Mouse (Mus musculus) hindbrain, embryonic 11.5 days (tissue): Measurements from ENCODE around the gene Fev. TPM values are rescaled to one million over a fixed set of nuclear protein-coding genes. Genes with fewer than 3 reads are reported as not detected.

ENCODE experiments used
- ATAC-seq: fragments of 200-750 bp; cut with Nextera tagmentation; 2 replicates; pipeline ENCODE4 v1.8.0; 2017; ENCODE audit warnings: mild to moderate bottlenecking, moderate TSS enrichment, moderate library complexity; ENCODE audit not compliant: low FRiP score
- DNase-seq: peaks from one replicate; pipeline ENCODE4 v3.0.0-alpha.2; 2015; ENCODE audit warnings: low spot score
- H3K27ac ChIP-seq: fragments of 300-500 bp; sonication (generic); 2 replicates; pipeline ENCODE4 v1.5.1; 2014; ENCODE audit warnings: mild to moderate bottlenecking, low read depth, low read length
- H3K27me3 ChIP-seq: fragments of 300-500 bp; sonication (generic); 2 replicates; pipeline ENCODE4 v1.6.1; 2014; ENCODE audit warnings: mild to moderate bottlenecking, low read length, moderate library complexity, mixed read lengths; ENCODE audit not compliant: control insufficient read depth, insufficient read depth
- H3K36me3 ChIP-seq: fragments of 300-500 bp; sonication (generic); 2 replicates; pipeline ENCODE4 v1.6.1; 2014; ENCODE audit warnings: mild to moderate bottlenecking, low read length, moderate library complexity, mixed read lengths; ENCODE audit not compliant: control insufficient read depth, insufficient read depth
- H3K4me1 ChIP-seq: fragments of 300-500 bp; sonication (generic); replicated peaks from 2 replicates; pipeline ENCODE4 v1.6.1; 2014; ENCODE audit warnings: low read length, mixed read lengths; ENCODE audit not compliant: control insufficient read depth, insufficient read depth
- H3K4me2 ChIP-seq: fragments of 300-500 bp; sonication (generic); replicated peaks from 2 replicates; pipeline ENCODE4 v1.6.1; 2014; ENCODE audit warnings: mild to moderate bottlenecking, low read depth, low read length
- H3K4me3 ChIP-seq: fragments of 300-500 bp; sonication (generic); 2 replicates; pipeline ENCODE4 v1.5.1; 2014; ENCODE audit warnings: low read depth, low read length
- H3K9ac ChIP-seq: fragments of 300-500 bp; sonication (generic); 2 replicates; pipeline ENCODE4 v1.6.1; 2014; ENCODE audit warnings: low read depth, low read length
- H3K9me3 ChIP-seq: fragments of 300-500 bp; sonication (generic); 2 replicates; pipeline ENCODE4 v1.6.1; 2016; ENCODE audit warnings: low read length; ENCODE audit not compliant: control insufficient read depth
- WGBS: fragments of 180-500 bp; shearing (Covaris S2); extraction: QIAGEN DNeasy Blood & Tissue Kit; methylation state at CpG from one replicate; pipeline ENCODE4 v1.1.7; 2014; 5-methylcytosine and 5-hydroxymethylcytosine counted together
- polyA plus RNA-seq: library from polyadenylated mRNA; unstranded; fragments of >200 nt; fragmentation: Nextera tagmentation; extraction: Ambion mirVana; gene quantifications from 2 replicates; pipeline ENCODE4 v1.2.1, GENCODE M21; 2014

The Fev gene
- polyA plus RNA-seq, 1 experiment from 2014 or later, result 3.0 TPM

DNA sequence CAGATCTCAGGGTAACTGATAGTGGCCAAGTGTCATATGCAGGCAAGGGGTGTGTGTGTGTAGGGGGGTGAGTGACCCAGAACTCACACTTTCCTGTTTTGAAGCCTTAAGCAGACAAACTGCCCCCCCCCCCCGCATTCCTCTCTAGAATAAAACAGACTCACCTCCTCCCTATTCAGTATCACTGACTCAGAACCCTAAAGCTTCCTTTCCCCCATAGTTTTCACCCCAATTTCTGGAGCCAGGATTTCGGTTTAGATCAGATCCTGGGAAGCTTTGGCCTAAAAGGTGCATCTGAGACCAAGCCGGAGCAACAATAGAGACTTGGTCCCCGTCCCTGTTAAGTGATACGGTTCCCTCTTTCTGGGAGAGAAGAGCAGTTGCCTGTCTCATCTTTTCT is 1.8 kb downstream of the Fev start:
- Histone ChIP-seq H3K4me1 (peaks cover 12% of the 10 kb centered on the region; the same call in 1 of the 2 replicates), H3K9ac (no peak overlapping the region), H3K27me3 (peaks cover 80% of the 10 kb centered on the region), H3K9me3 (no peaks in the 10 kb centered on the region), H3K4me2 (no peak overlapping the region), H3K27ac (no peak overlapping the region), H3K36me3 (no peaks in the 10 kb centered on the region), H3K4me3 (no peak overlapping the region)
- 7% methylated on average over 5 of the region's 5 CpGs for WGBS
- DNase-seq (peak; percentile 47), ATAC-seq (no peak)

GRCm38 (mm10) chr1:74882828-74883227 is 2.4 kb downstream of the Fev start:
- peaks cover 78% of the 10 kb centered on the region for H3K27me3 ChIP-seq
- DNase-seq (peak; percentile 60), ATAC-seq (no peak)
- H3K9ac ChIP-seq, result no peak overlapping the region
- no peak overlapping the region for H3K4me3 ChIP-seq
- H3K4me1 ChIP-seq, result peaks cover 12% of the 10 kb centered on the region; the same call in 1 of the 2 replicates
- H3K27ac ChIP-seq, result no peak overlapping the region
- no peaks in the 10 kb centered on the region for H3K36me3 ChIP-seq
- 1% methylated on average over 8 of the region's 8 CpGs for WGBS
- H3K4me2 ChIP-seq, result peak overlapping the region; percentile 53
- H3K9me3 ChIP-seq, result no peaks in the 10 kb centered on the region

- peak overlapping the region; percentile 32 for H3K4me3 ChIP-seq
- peaks cover 12% of the 10 kb centered on the region; the same call in 1 of the 2 replicates for H3K4me1 ChIP-seq
- DNase-seq (peak; percentile 57), ATAC-seq (no peak)
- H3K9me3 ChIP-seq, result no peaks in the 10 kb centered on the region
- H3K27ac ChIP-seq, result no peak overlapping the region
- under 1% methylated on average over 71 of the region's 74 CpGs for WGBS
- H3K4me2 ChIP-seq, result peak overlapping the region; percentile 53
- peak overlapping the region; percentile 27; the same call in 1 of the 2 replicates for H3K9ac ChIP-seq
- H3K36me3 ChIP-seq, result no peaks in the 10 kb centered on the region
- peaks cover 75% of the 10 kb centered on the region for H3K27me3 ChIP-seq
Measured at GRCm38 (mm10) chr1:74882055-74882734, 3.0 kb downstream of the Fev start.

- H3K4me3 ChIP-seq, result no peak overlapping the region
- H3K9ac ChIP-seq, result no peak overlapping the region
- ATAC-seq (peak; percentile 38; the same call in 1 of the 2 replicates), DNase-seq (peak; percentile 89)
- no peak overlapping the region for H3K4me2 ChIP-seq
- H3K9me3 ChIP-seq, result no peaks in the 10 kb centered on the region
- peaks cover 61% of the 10 kb centered on the region for H3K27me3 ChIP-seq
- H3K36me3 ChIP-seq, result no peaks in the 10 kb centered on the region
- no peak overlapping the region for H3K27ac ChIP-seq
- WGBS, result 3% methylated on average over 18 of the region's 18 CpGs
- peaks cover 12% of the 10 kb centered on the region; the same call in 1 of the 2 replicates for H3K4me1 ChIP-seq
Measured at GRCm38 (mm10) chr1:74880785-74881360, 4.3 kb downstream of the Fev start.

DNA sequence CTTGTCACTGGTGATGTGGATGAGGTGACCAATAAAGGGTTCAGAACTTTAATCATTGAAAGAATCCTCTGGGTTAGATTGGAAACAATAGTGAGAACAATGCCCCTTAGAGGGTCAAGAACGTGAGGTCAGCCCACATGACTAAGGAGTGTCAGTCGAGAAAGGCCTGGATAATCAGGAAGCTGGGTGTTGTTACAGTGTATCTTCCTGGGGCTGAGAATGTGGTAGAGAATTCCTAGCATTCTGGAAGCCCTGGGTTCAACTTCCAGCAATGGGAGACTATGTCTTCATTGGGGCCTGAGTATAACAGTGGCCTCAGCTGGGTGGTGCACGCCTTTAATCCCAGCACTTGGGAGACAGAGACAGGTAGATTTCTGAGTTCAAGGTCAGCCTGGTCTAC is 8.0 kb downstream of the Fev start:
- Histone ChIP-seq H3K4me3 (no peak overlapping the region), H3K4me1 (peaks cover 3% of the 10 kb centered on the region; the same call in 1 of the 2 replicates), H3K9ac (no peak overlapping the region), H3K4me2 (no peak overlapping the region), H3K27me3 (peaks cover 25% of the 10 kb centered on the region), H3K36me3 (no peaks in the 10 kb centered on the region), H3K9me3 (no peaks in the 10 kb centered on the region), H3K27ac (no peak overlapping the region)
- ATAC-seq, result no peak
- no peak for DNase-seq
- WGBS, result 58% methylated on average over 3 of the region's 3 CpGs

- Histone ChIP-seq H3K4me1 (no peaks in the 10 kb centered on the region), H3K9ac (no peak overlapping the region), H3K27me3 (no peaks in the 10 kb centered on the region; the same call in 1 of the 2 replicates), H3K9me3 (no peaks in the 10 kb centered on the region), H3K27ac (no peak overlapping the region), H3K36me3 (no peaks in the 10 kb centered on the region), H3K4me2 (no peak overlapping the region), H3K4me3 (no peak overlapping the region)
- DNase-seq (no peak), ATAC-seq (no peak)
- 70% methylated on average over 2 of the region's 2 CpGs for WGBS
Measured at GRCm38 (mm10) chr1:74872218-74872617, 13.0 kb downstream of the Fev start.

DNA sequence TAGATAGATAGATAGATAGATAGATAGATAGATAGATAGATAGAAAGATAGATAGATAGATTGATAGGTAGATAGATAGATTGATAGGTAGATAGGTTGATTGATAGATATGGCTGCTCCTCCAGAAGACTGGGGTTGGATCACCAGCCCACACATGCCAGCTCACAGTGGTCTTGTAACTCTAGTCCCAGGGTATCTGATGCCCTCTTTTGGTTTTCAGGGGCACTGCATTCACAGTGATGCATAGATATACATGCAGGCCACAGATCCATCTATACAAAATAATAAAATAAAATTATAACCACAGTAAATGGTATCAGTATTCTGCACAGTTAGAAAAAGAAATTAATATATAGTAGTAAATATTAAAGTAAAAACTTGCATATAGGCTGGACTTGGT is 23.4 kb downstream of the Fev start:
- DNase-seq, result no peak

DNA sequence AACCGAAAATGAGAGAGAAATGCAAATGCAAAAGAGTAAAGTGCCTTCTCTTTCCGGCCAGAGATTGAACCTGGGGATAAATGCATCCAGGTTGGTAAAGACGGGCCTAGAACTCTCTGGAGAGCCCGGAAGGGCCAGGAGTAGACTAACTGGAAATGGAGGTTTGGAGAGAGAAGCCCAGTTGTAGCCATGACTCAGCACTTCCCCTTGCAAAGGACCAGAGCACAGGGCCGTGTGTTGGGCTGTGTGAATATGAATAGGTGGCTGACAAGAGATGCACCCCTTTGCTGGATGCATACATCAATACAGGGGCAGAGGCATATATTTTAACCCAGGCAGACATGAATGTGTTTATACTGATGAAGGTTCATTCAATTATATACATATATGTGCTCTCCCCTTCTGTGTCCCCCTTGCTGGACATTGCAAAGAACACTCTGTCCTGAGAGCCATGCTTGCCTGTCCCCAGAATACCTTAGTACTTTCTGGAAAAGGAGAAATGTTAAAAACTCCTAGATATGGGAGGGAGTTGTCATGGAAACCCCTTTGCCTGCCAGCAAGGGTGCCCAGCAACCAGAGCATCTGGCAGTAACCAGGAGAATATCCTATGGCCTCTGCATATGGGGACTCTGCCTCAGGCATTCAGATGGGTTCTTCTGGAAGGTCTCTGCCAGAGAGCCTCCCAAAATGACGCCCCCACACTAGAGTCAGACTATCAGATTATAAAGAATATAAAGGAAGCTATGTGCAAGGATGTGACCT is 25.8 kb downstream of the Fev start:
- no peak overlapping the region for H3K4me2 ChIP-seq
- 49% methylated on average over 6 of the region's 6 CpGs for WGBS
- H3K36me3 ChIP-seq, result no peaks in the 10 kb centered on the region
- no peaks in the 10 kb centered on the region for H3K9me3 ChIP-seq
- no peak overlapping the region for H3K27ac ChIP-seq
- no peak overlapping the region for H3K9ac ChIP-seq
- H3K27me3 ChIP-seq, result peaks cover 21% of the 10 kb centered on the region
- DNase-seq, result no peak
- H3K4me1 ChIP-seq, result peaks cover 6% of the 10 kb centered on the region
- H3K4me3 ChIP-seq, result no peak overlapping the region
- ATAC-seq, result no peak

More for the DNA sequence above, 23.4 kb downstream of the Fev start:
- Histone ChIP-seq H3K36me3 (no peaks in the 10 kb centered on the region), H3K27ac (no peak overlapping the region), H3K9ac (no peak overlapping the region), H3K4me3 (no peak overlapping the region), H3K27me3 (peaks cover 14% of the 10 kb centered on the region), H3K4me2 (no peak overlapping the region), H3K4me1 (peaks cover 5% of the 10 kb centered on the region; the same call in 1 of the 2 replicates), H3K9me3 (no peaks in the 10 kb centered on the region)
- no peak for ATAC-seq
